8 mouse cellular contexts compared by ENCODE assay signal in the genomic region with DNA sequence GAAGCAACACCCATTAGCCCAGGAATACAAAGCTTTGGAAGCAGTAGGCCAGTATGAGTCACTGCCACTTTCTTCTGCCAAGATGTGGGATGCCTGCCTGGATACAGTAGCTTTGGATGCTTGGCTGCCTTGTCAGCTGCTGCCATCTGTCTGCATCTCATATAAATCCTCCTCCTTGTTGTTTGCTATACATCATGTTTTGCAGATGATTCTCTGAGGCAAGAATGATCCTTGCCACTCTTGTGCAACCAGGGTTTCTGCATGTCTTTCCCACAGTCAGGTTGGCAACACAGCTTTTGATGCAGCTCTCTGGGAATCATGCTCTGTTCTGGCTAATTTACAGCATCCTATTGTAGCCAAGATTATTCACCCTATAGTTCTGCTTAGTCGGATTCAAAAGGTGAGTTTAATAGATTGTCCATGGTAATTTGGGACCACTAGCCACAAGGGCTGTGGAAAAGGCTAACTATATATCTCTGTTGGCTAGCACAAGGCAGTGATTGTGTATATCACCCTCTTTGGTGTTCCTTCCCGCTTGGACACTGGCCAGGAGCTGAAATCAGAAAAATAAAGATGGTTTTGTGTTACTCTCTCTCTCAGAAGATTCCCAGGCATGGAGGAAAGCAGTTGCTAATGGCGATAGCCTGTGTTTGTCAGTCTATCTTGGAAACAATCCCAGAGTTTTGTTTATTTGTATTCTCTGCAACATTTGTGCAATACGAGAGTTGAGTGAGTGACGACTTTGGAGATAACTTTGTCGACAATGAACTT.
DNase-seq lines count a peak whose midpoint lies in the region; ATAC-seq lines count a peak whose summit lies in the region.

No protein-coding gene starts in this region.

- H3K36me3 ChIP-seq in midbrain, embryonic 14.5 days (ENCODE audit: control insufficient read depth, insufficient read depth, low read length) = no peaks in the 10 kb centered on the region
- H3K36me3 ChIP-seq in midbrain, embryonic 10.5 days = no peaks in the 10 kb centered on the region
- H3K36me3 ChIP-seq in neural tube, embryonic 15.5 days = no peaks in the 10 kb centered on the region
- no peaks in the 10 kb centered on the region for H3K36me3 ChIP-seq in intestine, embryonic 16.5 days (ENCODE audit: control insufficient read depth, insufficient read depth, low read length)

- H3K4me1 ChIP-seq in midbrain, embryonic 14.5 days (ENCODE audit: control insufficient read depth, insufficient read depth, low read length) = 0 out of 2 replicates have a peak, but pooled peaks cover 6% of the 10 kb centered on the region
- peaks cover 11% of the 10 kb centered on the region; the same call in 1 of the 2 replicates for H3K4me1 ChIP-seq in midbrain, embryonic 10.5 days
- no peaks in the 10 kb centered on the region for H3K4me1 ChIP-seq in neural tube, embryonic 15.5 days
- H3K4me1 ChIP-seq in intestine, embryonic 16.5 days (ENCODE audit: control insufficient read depth, insufficient read depth, low read length) = no peaks in the 10 kb centered on the region

- H3K4me2 ChIP-seq in midbrain, embryonic 14.5 days (ENCODE audit: low read length) = no peak overlapping the region
- H3K4me2 ChIP-seq in neural tube, embryonic 15.5 days = no peak overlapping the region
- no peak overlapping the region for H3K4me2 ChIP-seq in intestine, embryonic 16.5 days (ENCODE audit: low read depth, low read length)

- no peak overlapping the region for H3K4me3 ChIP-seq in midbrain, embryonic 14.5 days (replicated peaks; ENCODE audit: low read depth, low read length)
- H3K4me3 ChIP-seq in midbrain, embryonic 10.5 days = no peak overlapping the region
- H3K4me3 ChIP-seq in neural tube, embryonic 15.5 days (replicated peaks) = no peak overlapping the region
- H3K4me3 ChIP-seq in intestine, embryonic 16.5 days (ENCODE audit: low read length) = no peak overlapping the region

- WGBS in midbrain, embryonic 14.5 days = 56% methylated on average over 6 of the region's 6 CpGs
- 87% methylated on average over 6 of the region's 6 CpGs for WGBS in midbrain, embryonic 10.5 days
- WGBS in neural tube, embryonic 15.5 days = 16% methylated on average over 6 of the region's 6 CpGs
- 48% methylated on average over 6 of the region's 6 CpGs for WGBS in intestine, embryonic 16.5 days

- DNase-seq in midbrain, embryonic 14.5 days = peak; percentile 69
- DNase-seq in midbrain, embryonic 10.5 days (ENCODE audit: low spot score) = no peak
- DNase-seq in frontal cortex, adult 2 months (ENCODE audit: extremely low spot score in 1 of 2, low spot score in 1 of 2) = peak; percentile 84 to 91
- DNase-seq in left cerebral cortex, adult 11 months (ENCODE audit: low spot score) = peak; percentile 57
- DNase-seq in adrenal gland, postnatal 4 days (ENCODE audit: low spot score in 2 of 2) = no peak
- DNase-seq in urinary bladder, postnatal 36 days (ENCODE audit: low spot score in 2 of 2) = no peak

- H3K27me3 ChIP-seq in midbrain, embryonic 14.5 days (ENCODE audit: control insufficient read depth, insufficient read depth, low read length) = no peaks in the 10 kb centered on the region
- H3K27me3 ChIP-seq in midbrain, embryonic 10.5 days (ENCODE audit: low read depth, poor library complexity, severe bottlenecking) = no peaks in the 10 kb centered on the region; the same call in 1 of the 2 replicates
- no peaks in the 10 kb centered on the region for H3K27me3 ChIP-seq in neural tube, embryonic 15.5 days (replicated peaks)
- H3K27me3 ChIP-seq in intestine, embryonic 16.5 days (replicated peaks; ENCODE audit: control insufficient read depth, insufficient read depth, low read length) = no peaks in the 10 kb centered on the region

- H3K9ac ChIP-seq in midbrain, embryonic 14.5 days (replicated peaks; ENCODE audit: low read length) = no peak overlapping the region
- no peak overlapping the region for H3K9ac ChIP-seq in neural tube, embryonic 15.5 days (replicated peaks)
- H3K9ac ChIP-seq in intestine, embryonic 16.5 days (ENCODE audit: low read depth, low read length) = no peak overlapping the region

- H3K27ac ChIP-seq in midbrain, embryonic 14.5 days (replicated peaks; ENCODE audit: low read depth, low read length) = 0 out of 2 replicates have a peak overlapping the region, but pooled peaks have one; percentile 3
- H3K27ac ChIP-seq in midbrain, embryonic 10.5 days (replicated peaks) = no peak overlapping the region
- H3K27ac ChIP-seq in neural tube, embryonic 15.5 days (replicated peaks) = peak overlapping the region; percentile 69
- no peak overlapping the region for H3K27ac ChIP-seq in intestine, embryonic 16.5 days (ENCODE audit: low read length)

- no peaks in the 10 kb centered on the region for H3K9me3 ChIP-seq in midbrain, embryonic 14.5 days (ENCODE audit: control insufficient read depth, low read length)
- no peaks in the 10 kb centered on the region for H3K9me3 ChIP-seq in midbrain, embryonic 10.5 days (replicated peaks)
- no peaks in the 10 kb centered on the region for H3K9me3 ChIP-seq in neural tube, embryonic 15.5 days (replicated peaks)
- H3K9me3 ChIP-seq in intestine, embryonic 16.5 days (ENCODE audit: control insufficient read depth, low read length) = no peaks in the 10 kb centered on the region

- peak; percentile 74 for ATAC-seq in midbrain, embryonic 14.5 days (ENCODE audit: low FRiP score, low TSS enrichment)
- peak; percentile 90 for ATAC-seq in neural tube, embryonic 15.5 days (ENCODE audit: low FRiP score)
- ATAC-seq in intestine, embryonic 16.5 days = no peak

Comparison
In these comparisons a context has a peak if more than half of its experiments do, and no peak if none do; other contexts are left out.
1. DNase-seq: peak in midbrain, embryonic 14.5 days (single experiment), frontal cortex, adult 2 months (2 of 2) and left cerebral cortex, adult 11 months (single experiment); none in midbrain, embryonic 10.5 days (single experiment), adrenal gland, postnatal 4 days (0 of 2) and urinary bladder, postnatal 36 days (0 of 2).
2. H3K27ac ChIP-seq: peak in midbrain, embryonic 14.5 days (single experiment) and neural tube, embryonic 15.5 days (single experiment); none in midbrain, embryonic 10.5 days (single experiment) and intestine, embryonic 16.5 days (single experiment).